Mouse (Mus musculus): ENCODE results near the gene Ten1. TPM values are rescaled to one million over a fixed set of nuclear protein-coding genes. Genes with fewer than 3 reads are reported as not detected.

Ten1 gene
- polyA plus RNA-seq, 1 experiment from 2014 or later = 22.8 TPM

GRCm38 (mm10) chr11:116234901-116235300 lies 36.2 kb downstream of the Ten1 start:
- peak; percentile 25 for DNase-seq
- H3K27me3 ChIP-seq (ENCODE audit: insufficient read depth, low read length) = 0 out of 2 replicates have a peak, but pooled peaks cover 7% of the 10 kb centered on the region
- H3K4me2 ChIP-seq (ENCODE audit: low read depth, low read length) = no peak overlapping the region
- H3K4me1 ChIP-seq (ENCODE audit: insufficient read depth) = peaks cover 5% of the 10 kb centered on the region
- no peak overlapping the region for H3K27ac ChIP-seq (ENCODE audit: low read depth)
- no peak for ATAC-seq
- H3K36me3 ChIP-seq (replicated peaks; ENCODE audit: insufficient read depth, low read length) = no peaks in the 10 kb centered on the region
- TF ChIP-seq CTCF (IDR thresholded peaks at IDR 0.05; ENCODE audit: low read depth) (no peak), EP300 (IDR thresholded peaks at IDR 0.05; ENCODE audit: low read depth) (no peak)
- no peak overlapping the region for H3K9ac ChIP-seq (replicated peaks)
- H3K4me3 ChIP-seq (ENCODE audit: low read depth, low read length) = no peak overlapping the region
- H3K9me3 ChIP-seq (ENCODE audit: low read length) = no peaks in the 10 kb centered on the region
- 67% methylated on average over 8 of the region's 8 CpGs for WGBS (ENCODE audit: insufficient replicate concordance)

GRCm38 (mm10) chr11:116237742-116238395 lies 39.2 kb downstream of the Ten1 start, which contains the start of gene Evpl:
Gene Evpl (minus strand): TSS chr11:116238077.
- Histone ChIP-seq H3K4me3 (ENCODE audit: low read depth, low read length) (peak within 1 kb of the TSS; percentile 20), H3K9me3 (ENCODE audit: low read length) (no peaks in the 10 kb centered on the region), H3K27ac (ENCODE audit: low read depth) (no peak within 1 kb of the TSS), H3K27me3 (ENCODE audit: insufficient read depth, low read length) (0 out of 2 replicates have a peak, but pooled peaks cover 7% of the 10 kb centered on the region), H3K4me2 (ENCODE audit: low read depth, low read length) (peak within 1 kb of the TSS; percentile 62), H3K9ac (replicated peaks) (no peak within 1 kb of the TSS), H3K4me1 (ENCODE audit: insufficient read depth) (peaks cover 5% of the 10 kb centered on the region), H3K36me3 (replicated peaks; ENCODE audit: insufficient read depth, low read length) (no peaks in the 10 kb centered on the region)
- 23% methylated on average over 26 of the region's 31 CpGs for WGBS (ENCODE audit: insufficient replicate concordance)
- ATAC-seq (peak; percentile 89), DNase-seq (peak; percentile 75)
- TF ChIP-seq CTCF (IDR thresholded peaks at IDR 0.05; ENCODE audit: low read depth) (no peak), EP300 (IDR thresholded peaks at IDR 0.05; ENCODE audit: low read depth) (no peak)

GRCm38 (mm10) chr11:116239797-116240196 lies 41.1 kb downstream of the Ten1 start:
- DNase-seq (no peak), ATAC-seq (no peak)
- no peak overlapping the region for H3K9ac ChIP-seq (replicated peaks)
- no peak overlapping the region for H3K4me2 ChIP-seq (ENCODE audit: low read depth, low read length)
- WGBS (ENCODE audit: insufficient replicate concordance) = 65% methylated on average over 7 of the region's 7 CpGs
- no peak overlapping the region for H3K27ac ChIP-seq (ENCODE audit: low read depth)
- no peak overlapping the region for H3K4me3 ChIP-seq (ENCODE audit: low read depth, low read length)
- TF ChIP-seq CTCF (IDR thresholded peaks at IDR 0.05; ENCODE audit: low read depth) = no peak
- TF ChIP-seq EP300 (IDR thresholded peaks at IDR 0.05; ENCODE audit: low read depth) = no peak
- no peaks in the 10 kb centered on the region for H3K9me3 ChIP-seq (ENCODE audit: low read length)
- H3K36me3 ChIP-seq (replicated peaks; ENCODE audit: insufficient read depth, low read length) = peaks cover 7% of the 10 kb centered on the region; the same call in 1 of the 2 replicates
- H3K4me1 ChIP-seq (ENCODE audit: insufficient read depth) = peaks cover 5% of the 10 kb centered on the region
- 0 out of 2 replicates have a peak, but pooled peaks cover 7% of the 10 kb centered on the region for H3K27me3 ChIP-seq (ENCODE audit: insufficient read depth, low read length)

GRCm38 (mm10) chr11:116241744-116242235 lies 43.1 kb downstream of the Ten1 start:
- peaks cover 5% of the 10 kb centered on the region for H3K4me1 ChIP-seq (ENCODE audit: insufficient read depth)
- H3K4me3 ChIP-seq (ENCODE audit: low read depth, low read length) = no peak overlapping the region
- no peak overlapping the region for H3K9ac ChIP-seq (replicated peaks)
- H3K27ac ChIP-seq (ENCODE audit: low read depth) = no peak overlapping the region
- H3K4me2 ChIP-seq (ENCODE audit: low read depth, low read length) = no peak overlapping the region
- no peaks in the 10 kb centered on the region for H3K9me3 ChIP-seq (ENCODE audit: low read length)
- ATAC-seq (no peak), DNase-seq (no peak)
- TF ChIP-seq EP300 (IDR thresholded peaks at IDR 0.05; ENCODE audit: low read depth) (no peak), CTCF (IDR thresholded peaks at IDR 0.05; ENCODE audit: low read depth) (no peak)
- 0 out of 2 replicates have a peak, but pooled peaks cover 7% of the 10 kb centered on the region for H3K27me3 ChIP-seq (ENCODE audit: insufficient read depth, low read length)
- WGBS (ENCODE audit: insufficient replicate concordance) = 69% methylated on average over 12 of the region's 12 CpGs
- H3K36me3 ChIP-seq (replicated peaks; ENCODE audit: insufficient read depth, low read length) = peaks cover 23% of the 10 kb centered on the region

GRCm38 (mm10) chr11:116244580-116244979 lies 45.9 kb downstream of the Ten1 start:
- TF ChIP-seq EP300 (IDR thresholded peaks at IDR 0.05; ENCODE audit: low read depth) = no peak
- no peak for TF ChIP-seq CTCF (IDR thresholded peaks at IDR 0.05; ENCODE audit: low read depth)
- WGBS (ENCODE audit: insufficient replicate concordance) = 84% methylated on average over 8 of the region's 8 CpGs
- Histone ChIP-seq H3K27me3 (ENCODE audit: insufficient read depth, low read length) (no peaks in the 10 kb centered on the region), H3K9ac (replicated peaks) (no peak overlapping the region), H3K4me3 (ENCODE audit: low read depth, low read length) (no peak overlapping the region), H3K4me2 (ENCODE audit: low read depth, low read length) (no peak overlapping the region), H3K36me3 (replicated peaks; ENCODE audit: insufficient read depth, low read length) (peaks cover 50% of the 10 kb centered on the region), H3K9me3 (ENCODE audit: low read length) (no peaks in the 10 kb centered on the region), H3K27ac (ENCODE audit: low read depth) (no peak overlapping the region), H3K4me1 (ENCODE audit: insufficient read depth) (no peaks in the 10 kb centered on the region; the same call in 1 of the 2 replicates)
- no peak for ATAC-seq
- no peak for DNase-seq

- Histone ChIP-seq H3K4me3 (ENCODE audit: low read depth, low read length) (no peak overlapping the region), H3K4me1 (ENCODE audit: insufficient read depth) (no peaks in the 10 kb centered on the region; the same call in 1 of the 2 replicates), H3K9ac (replicated peaks) (no peak overlapping the region), H3K4me2 (ENCODE audit: low read depth, low read length) (no peak overlapping the region), H3K27ac (ENCODE audit: low read depth) (no peak overlapping the region), H3K27me3 (ENCODE audit: insufficient read depth, low read length) (no peaks in the 10 kb centered on the region), H3K36me3 (replicated peaks; ENCODE audit: insufficient read depth, low read length) (peaks cover 60% of the 10 kb centered on the region), H3K9me3 (ENCODE audit: low read length) (no peaks in the 10 kb centered on the region)
- ATAC-seq = no peak
- no peak for DNase-seq
- TF ChIP-seq EP300 (IDR thresholded peaks at IDR 0.05; ENCODE audit: low read depth) = no peak
- no peak for TF ChIP-seq CTCF (IDR thresholded peaks at IDR 0.05; ENCODE audit: low read depth)
- 80% methylated on average over 6 of the region's 6 CpGs for WGBS (ENCODE audit: insufficient replicate concordance)
Measured at GRCm38 (mm10) chr11:116245616-116246015, 47.0 kb downstream of the Ten1 start.
